In genomic region chr13:96570313-96571015, GRCm38 (mm10) we compare ENCODE assay signal across 12 mouse cellular contexts. TPM values are rescaled to one million over a fixed set of nuclear protein-coding genes. Genes with fewer than 3 reads are reported as not detected.
DNase-seq lines count a peak whose midpoint lies in the region; ATAC-seq and TF ChIP-seq lines count a peak whose summit lies in the region.
"Had no signal": no experiment of that assay in that cellular context is flagged by ENCODE, and none has a peak within 500 bp of the region (broad histone marks: within the 10 kb centered on the region; RNA-seq: fewer than 3 reads in every experiment).

No protein-coding gene starts in this region.

- no peaks in the 10 kb centered on the region for H3K27me3 ChIP-seq in forebrain, embryonic 10.5 days (ENCODE audit: poor library complexity, severe bottlenecking)
- H3K27me3 ChIP-seq in forebrain, embryonic 14.5 days (replicated peaks; ENCODE audit: control insufficient read depth, insufficient read depth, low read length) = no peaks in the 10 kb centered on the region
- no peaks in the 10 kb centered on the region for H3K27me3 ChIP-seq in stomach, embryonic 14.5 days (ENCODE audit: control insufficient read depth, insufficient read depth, low read length)
- H3K27me3 ChIP-seq in cerebellum, adult 2 months (ENCODE audit: control insufficient read depth, insufficient read depth, low read length) = no peaks in the 10 kb centered on the region

- 68% methylated on average over 10 of the region's 10 CpGs for WGBS in forebrain, embryonic 10.5 days
- 79% methylated on average over 10 of the region's 10 CpGs for WGBS in forebrain, embryonic 14.5 days
- 28% methylated on average over 10 of the region's 10 CpGs for WGBS in stomach, embryonic 14.5 days
- WGBS in cerebellum, adult 2 months = 77% methylated on average over 10 of the region's 10 CpGs

- TF ChIP-seq POLR2A in cerebellum, adult 2 months (IDR thresholded peaks at IDR 0.05; ENCODE audit: borderline replicate concordance, insufficient read depth, low read length) = no peak

- peak overlapping the region; percentile 48; the same call in 1 of the 2 replicates for H3K27ac ChIP-seq in forebrain, embryonic 10.5 days
- H3K27ac ChIP-seq in forebrain, embryonic 14.5 days (ENCODE audit: low read depth, low read length) = no peak overlapping the region
- no peak overlapping the region for H3K27ac ChIP-seq in stomach, embryonic 14.5 days (ENCODE audit: low read length)
- no peak overlapping the region for H3K27ac ChIP-seq in cerebellum, adult 2 months (ENCODE audit: insufficient read depth, low read length)
- H3K27ac ChIP-seq: hindbrain, embryonic 14.5 days had no signal

- H3K36me3 ChIP-seq in forebrain, embryonic 10.5 days (replicated peaks) = peaks cover 14% of the 10 kb centered on the region
- H3K36me3 ChIP-seq in forebrain, embryonic 14.5 days (ENCODE audit: control insufficient read depth, insufficient read depth, low read length) = peaks cover 2% of the 10 kb centered on the region; the same call in 1 of the 2 replicates
- H3K36me3 ChIP-seq in stomach, embryonic 14.5 days (ENCODE audit: control insufficient read depth, insufficient read depth, low read length) = 0 out of 2 replicates have a peak, but pooled peaks cover 4% of the 10 kb centered on the region

- no peak overlapping the region for H3K4me3 ChIP-seq in forebrain, embryonic 10.5 days
- H3K4me3 ChIP-seq in forebrain, embryonic 14.5 days (ENCODE audit: low read depth, low read length) = no peak overlapping the region
- no peak overlapping the region for H3K4me3 ChIP-seq in stomach, embryonic 14.5 days (ENCODE audit: low read depth, low read length)
- H3K4me3 ChIP-seq in cerebellum, adult 2 months (replicated peaks; ENCODE audit: insufficient read depth, low read depth, low read length) = no peak overlapping the region

- TF ChIP-seq CTCF in cerebellum, adult 2 months (IDR thresholded peaks at IDR 0.05; ENCODE audit: borderline replicate concordance, insufficient read depth, low read depth, low read length) = no peak

- no peak for ATAC-seq in forebrain, embryonic 14.5 days
- ATAC-seq in stomach, embryonic 14.5 days (ENCODE audit: insufficient number of reproducible peaks, insufficient read depth, low FRiP score, low read depth) = peak; percentile 42; the same call in 1 of the 2 replicates

- no peak overlapping the region for H3K9ac ChIP-seq in forebrain, embryonic 14.5 days (ENCODE audit: low read length)
- H3K9ac ChIP-seq in stomach, embryonic 14.5 days (replicated peaks; ENCODE audit: low read depth, low read length) = no peak overlapping the region
- H3K9ac ChIP-seq: hindbrain, embryonic 14.5 days had no signal

- no peaks in the 10 kb centered on the region for H3K9me3 ChIP-seq in forebrain, embryonic 10.5 days
- H3K9me3 ChIP-seq in forebrain, embryonic 14.5 days (replicated peaks; ENCODE audit: control insufficient read depth, low read length) = no peaks in the 10 kb centered on the region
- no peaks in the 10 kb centered on the region for H3K9me3 ChIP-seq in stomach, embryonic 14.5 days (ENCODE audit: control insufficient read depth, low read depth, low read length)

- no peak for DNase-seq in forebrain, embryonic 10.5 days (ENCODE audit: extremely low spot score, low spot score)
- no peak for DNase-seq in forebrain, embryonic 14.5 days (ENCODE audit: low spot score)
- DNase-seq in kidney, adult 18-20 months = peak; percentile 70
- peak; percentile 28 to 57 for DNase-seq in kidney, postnatal 4 days
- DNase-seq in left cerebral cortex, adult 8-10 months (ENCODE audit: low spot score in 2 of 2) = no peak
- no peak for DNase-seq in cerebellum, adult 2 months
- DNase-seq in right cerebral cortex, postnatal 10 days (ENCODE audit: low spot score in 2 of 2) = no peak
- DNase-seq: B cell, adult 2 months; spleen, adult 18-20 months; thymus, adult 18-20 months had no signal

- peaks cover 28% of the 10 kb centered on the region for H3K4me1 ChIP-seq in forebrain, embryonic 10.5 days
- H3K4me1 ChIP-seq in forebrain, embryonic 14.5 days (ENCODE audit: control insufficient read depth, insufficient read depth, low read length) = no peaks in the 10 kb centered on the region
- H3K4me1 ChIP-seq in stomach, embryonic 14.5 days (ENCODE audit: control insufficient read depth, insufficient read depth, low read length) = peaks cover 9% of the 10 kb centered on the region
- H3K4me1 ChIP-seq in cerebellum, adult 2 months (ENCODE audit: control insufficient read depth, insufficient read depth, low read length) = peaks cover 6% of the 10 kb centered on the region; the same call in 1 of the 2 replicates

- H3K4me2 ChIP-seq in forebrain, embryonic 14.5 days (ENCODE audit: low read length) = no peak overlapping the region
- no peak overlapping the region for H3K4me2 ChIP-seq in stomach, embryonic 14.5 days (replicated peaks; ENCODE audit: low read depth, low read length)
- H3K4me2 ChIP-seq: hindbrain, embryonic 14.5 days had no signal

RNA-seq across cellular contexts. Expression of gene Col4a3bp, which starts 28.0 kb away (rescaled TPM):
- polyA plus RNA-seq in forebrain, embryonic 10.5 days (2016; fragmentation: Nextera tagmentation; extraction: Ambion mirVana) = 5.8 and 6.4 TPM in 2 replicates
- polyA plus RNA-seq in forebrain, embryonic 14.5 days (2014; fragmentation: Nextera tagmentation; extraction: Ambion mirVana) = 5.5 and 6.7 TPM in 2 replicates
- polyA plus RNA-seq in stomach, embryonic 14.5 days (2014; fragmentation: Nextera tagmentation; extraction: Ambion mirVana) = 19.6 and 22.3 TPM in 2 replicates
- 10 to 100 TPM; 65.8 to 84.1 (median 71.5) TPM for total RNA-seq in left cerebral cortex, adult 8-10 months (2022)
- polyA plus RNA-seq in cerebellum, adult 2 months (2012; rRNA removed) = 49.6 and 54.8 TPM in 2 replicates

RNA-seq across cellular contexts. Expression of gene Polk, which starts 28.1 kb away (rescaled TPM):
- polyA plus RNA-seq in forebrain, embryonic 10.5 days (2016; fragmentation: Nextera tagmentation; extraction: Ambion mirVana) = 9.0 and 9.3 TPM in 2 replicates
- polyA plus RNA-seq in forebrain, embryonic 14.5 days (2014; fragmentation: Nextera tagmentation; extraction: Ambion mirVana) = 3.8 and 5.7 TPM in 2 replicates
- polyA plus RNA-seq in stomach, embryonic 14.5 days (2014; fragmentation: Nextera tagmentation; extraction: Ambion mirVana) = 11.5 and 13.6 TPM in 2 replicates
- total RNA-seq in left cerebral cortex, adult 8-10 months (2022) = 10 to 100 TPM; 12.8 to 15.2 (median 14.3) TPM
- polyA plus RNA-seq in cerebellum, adult 2 months (2012; rRNA removed) = 8.0 and 8.7 TPM in 2 replicates

Comparison
In these comparisons a context has a peak if more than half of its experiments do, and no peak if none do; other contexts are left out.
1. DNase-seq: peak in kidney, adult 18-20 months (single experiment) and kidney, postnatal 4 days (2 of 2); none in forebrain, embryonic 10.5 days (single experiment), forebrain, embryonic 14.5 days (single experiment), left cerebral cortex, adult 8-10 months (0 of 2), cerebellum, adult 2 months (0 of 2) and right cerebral cortex, postnatal 10 days (0 of 2).